Mouse (Mus musculus) midbrain, embryonic 13.5 days (tissue): ENCODE results near the gene Vegfa. TPM values are rescaled to one million over a fixed set of nuclear protein-coding genes. Genes with fewer than 3 reads are reported as not detected.

Experiments
- ATAC-seq: fragments of 200-750 bp; cut with Nextera tagmentation; 2 replicates; pipeline ENCODE4 v1.8.0; 2017; ENCODE audit warnings: mild to moderate bottlenecking, moderate TSS enrichment, moderate library complexity
- H3K27ac ChIP-seq: fragments of 300-500 bp; sonication (generic); 2 replicates; pipeline ENCODE4 v1.5.1; 2015; ENCODE audit warnings: inconsistent platforms, mild to moderate bottlenecking, moderate library complexity
- H3K27me3 ChIP-seq: fragments of 300-500 bp; sonication (generic); 2 replicates; pipeline ENCODE4 v1.6.1; 2015; ENCODE audit warnings: mild to moderate bottlenecking, inconsistent platforms
- H3K36me3 ChIP-seq: fragments of 300-500 bp; sonication (generic); 2 replicates; pipeline ENCODE4 v1.6.1; 2015; ENCODE audit warnings: mild to moderate bottlenecking, inconsistent platforms
- H3K4me1 ChIP-seq: fragments of 300-500 bp; sonication (generic); replicated peaks from 2 replicates; pipeline ENCODE4 v1.6.1; 2015; ENCODE audit warnings: inconsistent platforms
- H3K4me2 ChIP-seq: fragments of 300-500 bp; sonication (generic); replicated peaks from 2 replicates; pipeline ENCODE4 v1.6.1; 2015; ENCODE audit warnings: moderate library complexity, mild to moderate bottlenecking, inconsistent platforms
- H3K4me3 ChIP-seq: fragments of 300-500 bp; sonication (generic); replicated peaks from 2 replicates; pipeline ENCODE4 v1.5.1; 2015; ENCODE audit warnings: mild to moderate bottlenecking, inconsistent platforms
- H3K9ac ChIP-seq: fragments of 300-500 bp; sonication (generic); replicated peaks from 2 replicates; pipeline ENCODE4 v1.6.1; 2015; ENCODE audit warnings: mild to moderate bottlenecking, inconsistent platforms
- H3K9me3 ChIP-seq: fragments of 300-500 bp; sonication (generic); 2 replicates; pipeline ENCODE4 v1.6.1; 2016; ENCODE audit warnings: mild to moderate bottlenecking, inconsistent platforms
- WGBS: fragments of 180-500 bp; shearing (Covaris S2); methylation state at CpG from one replicate; pipeline ENCODE4 v1.1.7; 2015; 5-methylcytosine and 5-hydroxymethylcytosine counted together
- polyA plus RNA-seq: library from polyadenylated mRNA; unstranded; fragments of >200 nt; fragmentation: Nextera tagmentation; extraction: Ambion mirVana; gene quantifications from 2 replicates; pipeline ENCODE4 v1.2.1, GENCODE M21; 2015

Vegfa gene
- polyA plus RNA-seq, 1 experiment from 2014 or later, result 3.4 TPM

DNA sequence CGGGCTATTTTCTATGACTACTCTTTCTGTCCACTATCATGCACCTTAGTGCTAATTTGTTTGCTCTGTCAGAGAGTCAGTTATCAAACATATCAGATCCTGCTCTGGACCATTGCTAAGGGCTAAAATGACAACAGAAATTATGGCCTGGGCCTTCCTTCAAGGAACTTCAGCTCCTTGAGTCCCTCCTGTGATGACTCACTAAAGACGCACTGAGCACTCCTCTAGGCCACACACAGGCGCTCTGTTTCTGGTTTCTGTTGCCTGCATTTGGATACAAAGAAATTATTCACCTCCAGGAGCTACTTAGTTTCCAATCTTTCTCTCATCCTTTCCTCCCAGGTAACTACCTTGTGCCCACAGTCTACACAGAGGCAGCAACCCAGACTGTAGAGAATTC, 39.4 kb upstream of the Vegfa start:
- H3K27me3 ChIP-seq, result no peaks in the 10 kb centered on the region
- no peak for ATAC-seq
- 84% methylated on average over 3 of the region's 3 CpGs for WGBS
- H3K9me3 ChIP-seq, result no peaks in the 10 kb centered on the region
- H3K4me3 ChIP-seq, result no peak overlapping the region
- no peaks in the 10 kb centered on the region for H3K4me1 ChIP-seq
- no peak overlapping the region for H3K4me2 ChIP-seq
- H3K27ac ChIP-seq, result no peak overlapping the region
- H3K9ac ChIP-seq, result no peak overlapping the region
- H3K36me3 ChIP-seq, result no peaks in the 10 kb centered on the region

DNA sequence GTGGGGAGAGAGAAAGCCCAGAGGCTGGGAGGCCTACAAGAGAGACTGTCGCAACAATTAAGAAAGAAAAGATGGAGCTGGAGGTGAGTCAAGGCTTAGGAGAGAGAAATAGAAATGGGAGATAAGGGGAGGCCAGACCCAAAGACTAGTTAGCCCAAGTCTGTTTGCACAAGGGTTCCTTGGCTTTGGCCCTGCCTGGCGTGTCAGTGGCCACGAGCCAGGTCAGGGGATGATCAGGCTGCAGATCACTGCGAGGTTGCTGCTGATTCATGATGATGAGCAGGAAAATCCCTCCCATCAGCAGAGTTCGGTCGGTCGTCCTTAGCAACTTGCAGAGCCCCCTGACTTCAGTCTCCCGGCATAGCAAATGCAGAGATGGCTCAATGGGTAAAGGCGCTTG, 37.9 kb upstream of the Vegfa start:
- Histone ChIP-seq H3K4me2 (no peak overlapping the region), H3K4me3 (no peak overlapping the region), H3K9me3 (no peaks in the 10 kb centered on the region), H3K9ac (no peak overlapping the region), H3K27me3 (no peaks in the 10 kb centered on the region), H3K4me1 (no peaks in the 10 kb centered on the region), H3K36me3 (no peaks in the 10 kb centered on the region), H3K27ac (no peak overlapping the region)
- WGBS, result 61% methylated on average over 9 of the region's 9 CpGs
- ATAC-seq, result no peak

DNA sequence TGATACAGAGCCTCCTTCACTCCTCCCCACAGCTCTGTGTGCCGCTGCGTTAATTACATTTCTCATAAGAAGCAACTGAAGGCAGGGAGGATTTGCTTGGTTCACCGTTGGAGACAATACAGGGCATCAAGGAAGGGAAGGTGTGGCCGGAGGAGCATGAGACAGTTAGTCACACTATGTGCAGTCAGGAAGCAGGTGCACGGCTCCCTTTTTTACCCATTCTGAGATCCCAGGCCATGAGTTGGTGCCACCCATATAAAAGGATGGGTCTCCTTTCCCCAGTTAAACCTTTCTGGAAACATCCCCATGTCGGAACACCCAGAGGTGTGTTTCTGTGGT, 31.8 kb upstream of the Vegfa start:
- no peak; the same call in 1 of the 2 replicates for ATAC-seq
- Histone ChIP-seq H3K9me3 (no peaks in the 10 kb centered on the region), H3K4me1 (peaks cover 10% of the 10 kb centered on the region), H3K27me3 (no peaks in the 10 kb centered on the region), H3K27ac (peak overlapping the region; percentile 22; the same call in 1 of the 2 replicates), H3K4me3 (no peak overlapping the region), H3K4me2 (no peak overlapping the region), H3K36me3 (no peaks in the 10 kb centered on the region), H3K9ac (no peak overlapping the region)
- 43% methylated on average over 6 of the region's 6 CpGs for WGBS

DNA sequence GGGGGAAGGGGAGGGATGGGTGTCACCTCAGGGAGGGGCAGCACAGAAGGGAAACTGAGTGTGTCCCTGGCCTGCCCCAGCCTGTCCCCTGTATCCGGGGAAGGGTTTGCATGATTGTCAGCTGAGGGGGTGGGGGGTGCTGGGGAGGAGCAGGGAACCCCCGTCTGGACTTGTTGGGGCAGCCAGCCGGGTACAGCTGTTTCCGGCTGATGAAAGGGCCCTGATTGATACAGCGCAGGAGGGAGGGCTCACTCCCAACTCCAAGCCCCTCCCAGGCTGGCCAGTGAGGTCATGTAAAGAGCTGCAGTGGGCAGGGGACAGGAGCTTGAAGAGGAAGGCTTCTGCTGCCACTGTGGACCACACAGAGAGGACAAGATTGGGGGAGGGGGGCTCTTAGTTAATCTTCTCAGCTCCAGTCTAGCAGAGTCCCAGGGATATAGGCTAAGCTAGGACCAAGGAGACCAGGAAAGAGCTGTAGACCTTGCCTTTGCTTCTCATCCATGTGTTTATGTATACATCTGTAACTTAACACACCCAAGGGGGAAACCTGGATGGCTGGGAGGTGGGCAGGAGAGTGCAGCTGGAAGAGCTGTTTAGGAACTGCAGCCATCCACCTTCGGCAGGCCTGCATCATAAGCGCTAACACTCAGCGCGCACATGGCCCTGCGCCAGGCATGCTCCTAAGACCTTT, 31.3 kb upstream of the Vegfa start:
- Histone ChIP-seq H3K4me3 (no peak overlapping the region), H3K36me3 (no peaks in the 10 kb centered on the region), H3K27me3 (no peaks in the 10 kb centered on the region), H3K9me3 (no peaks in the 10 kb centered on the region), H3K9ac (no peak overlapping the region), H3K4me1 (peaks cover 10% of the 10 kb centered on the region), H3K27ac (peak overlapping the region; percentile 22; the same call in 1 of the 2 replicates), H3K4me2 (no peak overlapping the region)
- ATAC-seq, result peak; percentile 76
- 27% methylated on average over 10 of the region's 10 CpGs for WGBS

DNA sequence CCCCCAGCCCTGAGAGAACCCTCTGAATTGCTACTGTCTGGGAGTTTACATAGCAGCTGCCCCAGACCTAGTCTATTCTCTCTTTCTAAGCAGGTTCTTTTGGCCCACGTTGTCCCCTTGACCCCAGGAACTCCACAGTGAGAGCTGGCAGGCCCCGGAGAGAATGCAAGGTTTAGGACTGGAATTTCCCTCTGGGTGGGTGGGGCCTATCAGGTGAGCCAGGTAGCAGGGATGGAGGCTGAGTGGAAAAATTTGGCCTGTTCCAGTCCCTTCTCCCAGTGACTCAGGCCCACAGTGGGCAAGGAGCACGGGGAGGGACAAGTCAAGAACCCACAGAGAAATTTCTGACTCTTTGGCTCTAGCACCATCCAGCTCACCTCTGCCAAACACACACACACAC, 28.1 kb upstream of the Vegfa start:
- H3K27ac ChIP-seq, result no peak overlapping the region
- no peak overlapping the region for H3K4me2 ChIP-seq
- H3K4me3 ChIP-seq, result no peak overlapping the region
- WGBS, result 75% methylated on average over 3 of the region's 3 CpGs
- no peak overlapping the region for H3K9ac ChIP-seq
- H3K9me3 ChIP-seq, result no peaks in the 10 kb centered on the region
- peaks cover 10% of the 10 kb centered on the region for H3K4me1 ChIP-seq
- no peak for ATAC-seq
- H3K27me3 ChIP-seq, result no peaks in the 10 kb centered on the region
- no peaks in the 10 kb centered on the region for H3K36me3 ChIP-seq

DNA sequence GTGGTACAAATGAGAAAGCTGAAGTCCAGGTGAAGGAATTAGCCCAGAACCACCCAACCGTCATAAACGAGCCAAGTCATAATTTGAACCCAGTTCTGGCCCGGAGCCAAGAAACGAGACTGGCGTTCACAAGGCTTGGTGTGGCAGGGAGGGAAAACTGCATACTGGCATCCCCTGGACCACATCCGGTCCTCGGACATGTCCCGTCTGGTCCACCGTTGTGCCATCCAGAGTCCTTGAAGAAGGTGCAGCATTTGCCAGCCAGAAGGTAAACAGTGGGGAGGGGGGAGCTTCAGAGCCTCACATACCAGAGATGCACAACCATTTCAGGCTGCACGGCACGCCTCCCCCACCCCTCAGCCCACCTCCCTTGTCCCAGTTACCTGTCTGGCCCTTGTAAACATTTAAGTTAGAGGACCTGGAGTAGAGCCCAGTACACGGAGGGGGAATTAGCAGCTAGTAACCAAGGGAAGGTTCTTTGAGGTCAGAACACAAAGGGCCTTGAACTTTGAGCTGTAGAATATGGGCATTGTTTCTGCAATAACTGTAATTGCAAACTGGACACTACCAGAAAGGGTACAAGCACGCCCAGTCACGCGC, 27.2 kb upstream of the Vegfa start:
- no peak overlapping the region for H3K9ac ChIP-seq
- no peak for ATAC-seq
- no peak overlapping the region for H3K27ac ChIP-seq

DNA sequence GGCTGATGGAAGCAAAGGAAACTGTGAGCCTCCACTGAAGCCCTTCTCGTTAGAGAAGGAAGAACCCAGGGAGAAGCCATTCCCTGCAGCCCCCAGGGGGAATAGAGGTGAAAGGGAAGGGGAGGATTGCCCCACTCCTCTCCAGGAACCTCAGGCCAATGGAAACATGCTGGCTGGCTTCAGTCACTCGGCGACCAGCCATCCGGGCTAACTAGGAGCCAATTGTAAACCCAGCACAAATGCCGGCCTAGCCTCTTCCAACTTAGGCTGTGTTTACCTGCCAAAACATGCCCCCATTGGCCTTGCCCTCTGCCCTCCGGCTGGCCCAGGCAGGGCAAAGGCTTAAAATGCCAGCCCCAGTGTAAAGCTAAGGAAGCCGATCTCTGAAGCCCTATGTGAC, 24.1 kb upstream of the Vegfa start:
- no peaks in the 10 kb centered on the region for H3K36me3 ChIP-seq
- no peaks in the 10 kb centered on the region for H3K9me3 ChIP-seq
- WGBS, result 68% methylated on average over 7 of the region's 7 CpGs
- no peak overlapping the region for H3K27ac ChIP-seq
- no peak overlapping the region for H3K4me2 ChIP-seq
- no peak for ATAC-seq
- no peak overlapping the region for H3K9ac ChIP-seq
- no peak overlapping the region for H3K4me3 ChIP-seq
- 0 out of 2 replicates have a peak, but pooled peaks cover 4% of the 10 kb centered on the region for H3K4me1 ChIP-seq
- no peaks in the 10 kb centered on the region for H3K27me3 ChIP-seq

More for the DNA sequence above, 27.2 kb upstream of the Vegfa start:
- H3K4me1 ChIP-seq, result peaks cover 10% of the 10 kb centered on the region
- WGBS, result 89% methylated on average over 15 of the region's 15 CpGs
- no peaks in the 10 kb centered on the region for H3K36me3 ChIP-seq
- no peak overlapping the region for H3K4me2 ChIP-seq
- H3K4me3 ChIP-seq, result no peak overlapping the region
- H3K27me3 ChIP-seq, result no peaks in the 10 kb centered on the region
- H3K9me3 ChIP-seq, result no peaks in the 10 kb centered on the region

DNA sequence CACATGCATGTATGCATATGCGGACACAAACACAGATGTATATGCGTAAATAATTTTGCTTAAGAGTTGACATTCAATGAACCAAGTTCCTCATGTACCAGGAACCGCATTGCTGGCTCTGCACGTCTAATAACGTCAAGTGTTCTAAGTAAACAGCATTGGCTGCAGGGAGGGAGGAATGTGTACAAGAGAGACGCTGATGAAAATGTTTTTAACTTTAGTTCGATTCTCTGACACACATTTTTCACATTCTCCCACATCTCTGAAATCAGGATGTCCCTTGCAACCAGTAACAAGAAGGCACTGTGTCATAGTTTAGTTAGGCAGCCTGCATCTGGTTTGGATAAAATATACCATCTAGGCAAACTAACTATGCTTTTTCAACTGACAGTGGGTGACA, 23.6 kb upstream of the Vegfa start:
- no peak overlapping the region for H3K4me2 ChIP-seq
- ATAC-seq, result no peak
- H3K27ac ChIP-seq, result no peak overlapping the region
- WGBS, result 90% methylated on average over 7 of the region's 7 CpGs
- 0 out of 2 replicates have a peak, but pooled peaks cover 4% of the 10 kb centered on the region for H3K4me1 ChIP-seq
- no peaks in the 10 kb centered on the region for H3K9me3 ChIP-seq
- H3K27me3 ChIP-seq, result no peaks in the 10 kb centered on the region
- no peak overlapping the region for H3K9ac ChIP-seq
- H3K4me3 ChIP-seq, result no peak overlapping the region
- H3K36me3 ChIP-seq, result no peaks in the 10 kb centered on the region

DNA sequence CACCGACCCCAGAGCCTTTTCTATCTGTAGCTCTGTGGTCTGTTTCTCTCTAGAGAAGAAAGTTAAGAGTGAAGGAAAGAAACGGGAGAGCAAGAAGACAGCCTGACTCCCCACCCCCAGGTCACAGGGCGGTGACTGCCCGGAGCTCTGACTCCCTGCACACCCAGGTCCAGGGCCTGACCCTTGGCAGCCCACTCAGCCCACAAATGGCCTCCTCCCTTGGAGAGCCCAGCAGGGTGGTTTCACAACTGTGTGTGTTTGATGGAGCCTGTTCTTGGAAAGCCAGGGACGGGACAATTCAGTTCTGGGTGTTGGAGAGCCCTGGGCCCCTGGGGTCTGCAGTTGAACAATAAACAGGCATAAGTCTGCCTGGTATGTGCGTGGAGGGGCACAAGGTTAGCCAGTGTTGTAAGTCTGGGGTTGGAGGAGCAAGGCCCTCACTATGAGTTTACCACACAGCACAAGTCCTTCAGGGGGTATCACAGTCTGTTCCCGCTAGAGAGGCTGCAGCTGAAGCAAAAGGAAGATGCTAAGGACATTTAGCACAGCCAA, 21.2 kb upstream of the Vegfa start:
- Histone ChIP-seq H3K4me2 (no peak overlapping the region), H3K9ac (no peak overlapping the region), H3K4me1 (0 out of 2 replicates have a peak, but pooled peaks cover 4% of the 10 kb centered on the region), H3K36me3 (no peaks in the 10 kb centered on the region), H3K27me3 (no peaks in the 10 kb centered on the region), H3K4me3 (no peak overlapping the region), H3K9me3 (0 out of 2 replicates have a peak, but pooled peaks cover under 1% of the 10 kb centered on the region), H3K27ac (no peak overlapping the region)
- 85% methylated on average over 7 of the region's 7 CpGs for WGBS
- no peak for ATAC-seq

DNA sequence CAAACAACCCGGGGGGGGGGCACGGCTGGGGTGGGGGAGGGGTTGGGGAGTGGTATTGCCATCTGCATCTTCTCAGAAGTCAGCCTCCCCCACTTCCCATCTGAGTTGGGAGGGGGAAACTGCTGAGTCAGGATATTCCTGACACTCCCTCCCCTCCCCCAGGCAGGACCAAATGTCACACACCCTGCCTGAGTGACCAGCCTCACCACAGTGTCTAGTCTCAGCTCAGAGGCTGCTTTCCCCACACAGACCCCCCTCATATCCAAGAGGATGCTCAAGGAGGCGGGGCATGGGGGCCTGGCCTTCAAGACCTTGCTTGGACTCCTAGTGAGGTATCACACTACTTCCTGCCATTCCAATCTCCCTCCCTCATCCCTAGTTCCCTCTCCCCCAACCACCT, 20.0 kb upstream of the Vegfa start:
- Histone ChIP-seq H3K9me3 (peaks cover 7% of the 10 kb centered on the region), H3K4me2 (no peak overlapping the region), H3K4me3 (no peak overlapping the region), H3K36me3 (no peaks in the 10 kb centered on the region), H3K4me1 (0 out of 2 replicates have a peak, but pooled peaks cover 4% of the 10 kb centered on the region), H3K27me3 (no peaks in the 10 kb centered on the region), H3K27ac (no peak overlapping the region), H3K9ac (no peak overlapping the region)
- WGBS, result 25% methylated on average over 3 of the region's 3 CpGs
- no peak for ATAC-seq

DNA sequence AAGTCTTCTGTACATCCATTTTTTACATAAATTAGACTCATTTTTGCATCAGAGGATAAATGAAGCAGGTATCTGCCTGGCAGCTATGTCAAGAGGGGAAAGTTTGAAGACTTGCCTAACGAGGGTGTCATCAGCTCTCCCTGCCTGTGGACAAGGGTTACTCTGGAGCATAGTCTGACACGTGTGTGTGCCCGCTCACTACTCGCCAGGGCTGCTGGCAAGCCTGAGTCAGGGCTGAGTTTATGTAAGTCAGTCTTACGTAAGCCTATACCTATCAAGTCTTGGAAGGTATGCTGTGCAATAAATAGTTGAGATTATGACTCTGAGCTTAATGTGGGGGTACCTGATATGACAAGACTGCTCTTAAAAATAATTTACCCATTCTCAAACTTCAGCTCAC, 19.2 kb upstream of the Vegfa start:
- ATAC-seq, result no peak
- no peaks in the 10 kb centered on the region for H3K36me3 ChIP-seq
- H3K4me2 ChIP-seq, result no peak overlapping the region
- H3K27me3 ChIP-seq, result no peaks in the 10 kb centered on the region
- no peak overlapping the region for H3K9ac ChIP-seq
- peaks cover 7% of the 10 kb centered on the region for H3K9me3 ChIP-seq
- H3K4me3 ChIP-seq, result no peak overlapping the region
- H3K4me1 ChIP-seq, result 0 out of 2 replicates have a peak, but pooled peaks cover 4% of the 10 kb centered on the region
- WGBS, result 84% methylated on average over 5 of the region's 5 CpGs
- H3K27ac ChIP-seq, result no peak overlapping the region

DNA sequence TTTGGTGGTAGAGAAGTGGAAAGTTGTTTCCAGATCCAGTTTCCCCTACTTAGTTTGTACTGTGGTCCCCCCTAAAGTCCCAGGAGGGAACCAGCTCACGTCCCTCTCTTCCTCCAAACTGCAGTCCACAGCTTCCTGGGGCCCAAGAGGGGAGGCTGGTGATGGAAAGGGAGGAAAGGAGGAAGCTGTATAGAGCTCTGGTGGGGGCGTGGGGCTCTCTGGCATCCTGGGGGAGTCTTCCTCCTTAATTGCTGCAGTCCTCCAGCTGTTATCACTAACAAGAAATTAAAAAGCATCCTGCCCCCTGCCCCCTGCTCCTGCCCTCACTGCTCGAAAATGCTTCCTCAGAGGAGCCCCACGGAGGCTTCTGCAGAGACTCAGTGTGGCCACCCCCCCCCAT, 17.4 kb upstream of the Vegfa start:
- Histone ChIP-seq H3K36me3 (no peaks in the 10 kb centered on the region), H3K27me3 (no peaks in the 10 kb centered on the region), H3K4me1 (0 out of 2 replicates have a peak, but pooled peaks cover 4% of the 10 kb centered on the region), H3K4me3 (no peak overlapping the region), H3K9me3 (peaks cover 7% of the 10 kb centered on the region), H3K4me2 (no peak overlapping the region), H3K9ac (no peak overlapping the region), H3K27ac (no peak overlapping the region)
- no peak for ATAC-seq
- WGBS, result 65% methylated on average over 4 of the region's 4 CpGs
